8 mouse cellular contexts compared by ENCODE assay signal in genomic region chr7:96151277-96151676, GRCm38 (mm10). TPM values are rescaled to one million over a fixed set of nuclear protein-coding genes. Genes with fewer than 3 reads are reported as not detected.
DNase-seq lines count a peak whose midpoint lies in the region; ATAC-seq and TF ChIP-seq lines count a peak whose summit lies in the region.

No protein-coding gene starts in this region.

- no peaks in the 10 kb centered on the region for H3K27me3 ChIP-seq in intestine, postnatal 0 days (replicated peaks; ENCODE audit: control insufficient read depth, insufficient read depth, low read length)
- no peaks in the 10 kb centered on the region for H3K27me3 ChIP-seq in intestine, embryonic 15.5 days (replicated peaks)
- no peaks in the 10 kb centered on the region for H3K27me3 ChIP-seq in lung, postnatal 0 days (replicated peaks; ENCODE audit: insufficient read depth, low read length)

- H3K36me3 ChIP-seq in intestine, postnatal 0 days (ENCODE audit: control insufficient read depth, insufficient read depth): no peaks in the 10 kb centered on the region
- no peaks in the 10 kb centered on the region for H3K36me3 ChIP-seq in intestine, embryonic 15.5 days
- H3K36me3 ChIP-seq in lung, postnatal 0 days (ENCODE audit: insufficient read depth, low read length): no peaks in the 10 kb centered on the region

- no peak overlapping the region for H3K9ac ChIP-seq in intestine, postnatal 0 days (ENCODE audit: low read depth, low read length)
- H3K9ac ChIP-seq in intestine, embryonic 15.5 days: no peak overlapping the region
- H3K9ac ChIP-seq in lung, postnatal 0 days (replicated peaks; ENCODE audit: low read depth): no peak overlapping the region

- H3K4me1 ChIP-seq in intestine, postnatal 0 days (replicated peaks; ENCODE audit: control insufficient read depth, insufficient read depth, low read length): no peaks in the 10 kb centered on the region
- no peaks in the 10 kb centered on the region for H3K4me1 ChIP-seq in intestine, embryonic 15.5 days (replicated peaks)
- H3K4me1 ChIP-seq in lung, postnatal 0 days (ENCODE audit: insufficient read depth, low read depth, low read length): no peaks in the 10 kb centered on the region

- H3K4me2 ChIP-seq in intestine, postnatal 0 days (replicated peaks; ENCODE audit: low read depth): no peak overlapping the region
- H3K4me2 ChIP-seq in intestine, embryonic 15.5 days (replicated peaks): no peak overlapping the region
- H3K4me2 ChIP-seq in lung, postnatal 0 days (replicated peaks; ENCODE audit: low read depth, low read length): no peak overlapping the region

- H3K27ac ChIP-seq in intestine, postnatal 0 days (ENCODE audit: low read depth, low read length): no peak overlapping the region
- H3K27ac ChIP-seq in intestine, embryonic 15.5 days: no peak overlapping the region
- no peak overlapping the region for H3K27ac ChIP-seq in lung, postnatal 0 days (ENCODE audit: low read length)

- 50% methylated on average over 3 of the region's 3 CpGs for WGBS in intestine, postnatal 0 days
- WGBS in intestine, embryonic 15.5 days: 54% methylated on average over 3 of the region's 3 CpGs
- WGBS in lung, postnatal 0 days: 50% methylated on average over 3 of the region's 3 CpGs

- TF ChIP-seq EP300 in lung, postnatal 0 days (IDR thresholded peaks at IDR 0.05): no peak

- no peak for ATAC-seq in intestine, postnatal 0 days
- ATAC-seq in intestine, embryonic 15.5 days: no peak
- no peak for ATAC-seq in lung, postnatal 0 days

- no peak overlapping the region for H3K4me3 ChIP-seq in intestine, postnatal 0 days (ENCODE audit: low read depth, low read length)
- H3K4me3 ChIP-seq in intestine, embryonic 15.5 days (replicated peaks): no peak overlapping the region
- H3K4me3 ChIP-seq in lung, postnatal 0 days (ENCODE audit: low read depth, low read length): no peak overlapping the region

- peak; percentile 72 for TF ChIP-seq CTCF in intestine, postnatal 0 days (IDR thresholded peaks at IDR 0.05; ENCODE audit: low read depth)
- TF ChIP-seq CTCF in lung, postnatal 0 days (IDR thresholded peaks at IDR 0.05): peak; percentile 75

- no peaks in the 10 kb centered on the region for H3K9me3 ChIP-seq in intestine, postnatal 0 days (ENCODE audit: control insufficient read depth)
- no peaks in the 10 kb centered on the region for H3K9me3 ChIP-seq in intestine, embryonic 15.5 days
- no peaks in the 10 kb centered on the region for H3K9me3 ChIP-seq in lung, postnatal 0 days (ENCODE audit: low read length)

- peak; percentile 79 for DNase-seq in ZHBTc4 (ENCODE audit: low read depth, low spot score)
- peak; percentile 35 for DNase-seq in embryo, embryonic 11 days
- DNase-seq in kidney, postnatal 14 days: peak; percentile 56
- peak; percentile 32 for DNase-seq in lung, postnatal 0 days (ENCODE audit: low spot score)
- peak; percentile 12 to 48 for DNase-seq in spleen, postnatal 14 days (ENCODE audit: low spot score in 2 of 2)
- DNase-seq in neural tube, embryonic 10.5 days (ENCODE audit: extremely low spot score, low spot score): no peak

RNA-seq across cellular contexts. Expression of gene Tenm4, which starts 19.8 kb away (rescaled TPM):
- polyA plus RNA-seq in intestine, postnatal 0 days (2015; fragmentation: Nextera tagmentation; extraction: Ambion mirVana): 4.6 and 4.9 TPM in 2 replicates
- 22.0 and 25.9 TPM in 2 replicates for polyA plus RNA-seq in intestine, embryonic 15.5 days (2015; fragmentation: Nextera tagmentation; extraction: Ambion mirVana)
- 5.0 and 8.4 TPM in 2 replicates for polyA plus RNA-seq in lung, postnatal 0 days (2015; fragmentation: Nextera tagmentation; extraction: Ambion mirVana)
